ENCODE assay signal across 16 mouse cellular contexts in the genomic region with DNA sequence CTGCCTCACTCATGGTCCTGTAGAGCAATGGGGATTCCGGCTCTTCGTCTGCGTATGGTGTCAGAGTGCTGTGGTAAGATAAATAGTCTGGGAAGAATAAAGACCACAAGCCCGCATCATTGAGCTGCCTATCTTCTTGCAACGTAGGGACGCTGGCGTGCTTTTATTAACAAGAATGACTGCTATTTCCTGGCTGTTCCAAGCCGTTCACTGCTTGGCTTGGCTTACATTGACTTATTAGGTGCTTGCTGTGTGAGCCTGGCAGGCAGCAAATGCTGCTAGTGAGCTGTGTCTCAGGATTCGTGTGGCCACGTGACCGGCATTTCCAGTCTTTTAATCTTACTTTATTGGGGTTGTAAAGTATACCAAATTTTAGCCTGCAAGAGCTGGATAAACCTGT. TPM values are rescaled to one million over a fixed set of nuclear protein-coding genes. Genes with fewer than 3 reads are reported as not detected.
DNase-seq lines count a peak whose midpoint lies in the region; ATAC-seq lines count a peak whose summit lies in the region.
"Had no signal": no experiment of that assay in that cellular context is flagged by ENCODE, and none has a peak within 500 bp of the region (broad histone marks: within the 10 kb centered on the region; RNA-seq: fewer than 3 reads in every experiment).

No protein-coding gene starts in this region.

- H3K4me2 ChIP-seq in embryonic facial prominence, embryonic 14.5 days (ENCODE audit: low read depth, low read length), result no peak overlapping the region
- no peak overlapping the region for H3K4me2 ChIP-seq in liver, embryonic 12.5 days
- no peak overlapping the region for H3K4me2 ChIP-seq in liver, embryonic 11.5 days
- no peak overlapping the region for H3K4me2 ChIP-seq in limb, embryonic 12.5 days
- H3K4me2 ChIP-seq: embryonic facial prominence, embryonic 13.5 days had no signal

- H3K36me3 ChIP-seq in embryonic facial prominence, embryonic 14.5 days (ENCODE audit: control insufficient read depth, insufficient read depth, low read length), result no peaks in the 10 kb centered on the region
- no peaks in the 10 kb centered on the region for H3K36me3 ChIP-seq in embryonic facial prominence, embryonic 10.5 days (replicated peaks)
- H3K36me3 ChIP-seq in liver, embryonic 12.5 days, result no peaks in the 10 kb centered on the region
- H3K36me3 ChIP-seq in liver, embryonic 11.5 days (ENCODE audit: control insufficient read depth, insufficient read depth, low read length), result no peaks in the 10 kb centered on the region
- no peaks in the 10 kb centered on the region for H3K36me3 ChIP-seq in limb, embryonic 12.5 days
- H3K36me3 ChIP-seq: embryonic facial prominence, embryonic 13.5 days; G1E had no signal

- no peak overlapping the region for H3K9ac ChIP-seq in embryonic facial prominence, embryonic 14.5 days (ENCODE audit: low read depth, low read length)
- H3K9ac ChIP-seq in liver, embryonic 12.5 days, result no peak overlapping the region
- H3K9ac ChIP-seq in liver, embryonic 11.5 days (ENCODE audit: low read depth, low read length), result no peak overlapping the region
- no peak overlapping the region for H3K9ac ChIP-seq in limb, embryonic 12.5 days (replicated peaks)
- H3K9ac ChIP-seq: embryonic facial prominence, embryonic 13.5 days had no signal

- no peaks in the 10 kb centered on the region for H3K27me3 ChIP-seq in embryonic facial prominence, embryonic 14.5 days (replicated peaks; ENCODE audit: control insufficient read depth, insufficient read depth, low read length)
- no peaks in the 10 kb centered on the region for H3K27me3 ChIP-seq in embryonic facial prominence, embryonic 10.5 days (replicated peaks; ENCODE audit: low read depth, poor library complexity, severe bottlenecking)
- H3K27me3 ChIP-seq in liver, embryonic 12.5 days (replicated peaks), result no peaks in the 10 kb centered on the region
- H3K27me3 ChIP-seq in liver, embryonic 11.5 days (replicated peaks; ENCODE audit: control insufficient read depth, insufficient read depth, low read length), result no peaks in the 10 kb centered on the region
- no peaks in the 10 kb centered on the region for H3K27me3 ChIP-seq in limb, embryonic 12.5 days
- H3K27me3 ChIP-seq: embryonic facial prominence, embryonic 13.5 days had no signal

- H3K9me3 ChIP-seq in embryonic facial prominence, embryonic 14.5 days (ENCODE audit: control insufficient read depth, low read length), result no peaks in the 10 kb centered on the region
- H3K9me3 ChIP-seq in embryonic facial prominence, embryonic 10.5 days, result no peaks in the 10 kb centered on the region
- no peaks in the 10 kb centered on the region for H3K9me3 ChIP-seq in liver, embryonic 12.5 days (replicated peaks)
- H3K9me3 ChIP-seq in liver, embryonic 11.5 days (ENCODE audit: control insufficient read depth, low read length), result no peaks in the 10 kb centered on the region
- H3K9me3 ChIP-seq in limb, embryonic 12.5 days, result no peaks in the 10 kb centered on the region
- H3K9me3 ChIP-seq: embryonic facial prominence, embryonic 13.5 days; G1E had no signal

- DNase-seq in embryonic facial prominence, embryonic 14.5 days (ENCODE audit: low spot score), result peak; percentile 67
- no peak for DNase-seq in embryonic facial prominence, embryonic 10.5 days (ENCODE audit: low spot score)
- no peak for DNase-seq in liver, embryonic 11.5 days (ENCODE audit: low spot score)
- peak; percentile 21 to 66 for DNase-seq in lung, postnatal 4 days
- no peak for DNase-seq in spleen, adult 12 weeks (ENCODE audit: low spot score)
- no peak for DNase-seq in spleen, postnatal 36 days (ENCODE audit: low spot score in 2 of 2)
- DNase-seq: adrenal gland, adult 2 months; cerebellum, adult 11-12 months; gastrocnemius, adult 2 months; thymus, postnatal 36 days had no signal

- no peak overlapping the region for H3K4me3 ChIP-seq in embryonic facial prominence, embryonic 14.5 days (ENCODE audit: low read depth, low read length)
- no peak overlapping the region for H3K4me3 ChIP-seq in embryonic facial prominence, embryonic 10.5 days
- no peak overlapping the region for H3K4me3 ChIP-seq in liver, embryonic 12.5 days
- no peak overlapping the region for H3K4me3 ChIP-seq in liver, embryonic 11.5 days (ENCODE audit: low read depth, low read length)
- H3K4me3 ChIP-seq in limb, embryonic 12.5 days (replicated peaks), result no peak overlapping the region
- H3K4me3 ChIP-seq: embryonic facial prominence, embryonic 13.5 days; gastrocnemius, adult 2 months had no signal

- ATAC-seq in embryonic facial prominence, embryonic 14.5 days (ENCODE audit: low read depth), result peak; percentile 78
- ATAC-seq in liver, embryonic 12.5 days, result 0 out of 2 replicates have a peak, but pooled peaks have one; percentile 18
- ATAC-seq in liver, embryonic 11.5 days (replicated peaks; ENCODE audit: low FRiP score), result no peak; the same call in 1 of the 2 replicates
- ATAC-seq in limb, embryonic 12.5 days (ENCODE audit: insufficient number of reproducible peaks, insufficient read depth, low FRiP score, low TSS enrichment, low read depth), result peak; percentile 66; the same call in 1 of the 2 replicates

- WGBS in embryonic facial prominence, embryonic 14.5 days, result 45% methylated on average over 11 of the region's 11 CpGs
- WGBS in embryonic facial prominence, embryonic 10.5 days, result 72% methylated on average over 11 of the region's 11 CpGs
- WGBS in liver, embryonic 12.5 days (ENCODE audit: insufficient replicate concordance), result 33% methylated on average over 11 of the region's 11 CpGs
- WGBS in liver, embryonic 11.5 days, result 38% methylated on average over 11 of the region's 11 CpGs
- WGBS in limb, embryonic 12.5 days, result 30% methylated on average over 11 of the region's 11 CpGs

- H3K4me1 ChIP-seq in embryonic facial prominence, embryonic 14.5 days (ENCODE audit: control insufficient read depth, insufficient read depth, low read length), result 0 out of 2 replicates have a peak, but pooled peaks cover 5% of the 10 kb centered on the region
- H3K4me1 ChIP-seq in embryonic facial prominence, embryonic 10.5 days, result no peaks in the 10 kb centered on the region
- H3K4me1 ChIP-seq in liver, embryonic 12.5 days, result no peaks in the 10 kb centered on the region
- H3K4me1 ChIP-seq in liver, embryonic 11.5 days (replicated peaks; ENCODE audit: control insufficient read depth, insufficient read depth, low read length), result no peaks in the 10 kb centered on the region; the same call in 1 of the 2 replicates
- 0 out of 2 replicates have a peak, but pooled peaks cover 3% of the 10 kb centered on the region for H3K4me1 ChIP-seq in limb, embryonic 12.5 days (replicated peaks)

- no peak overlapping the region for H3K27ac ChIP-seq in embryonic facial prominence, embryonic 14.5 days (replicated peaks; ENCODE audit: low read depth, low read length)
- no peak overlapping the region for H3K27ac ChIP-seq in embryonic facial prominence, embryonic 10.5 days (replicated peaks)
- H3K27ac ChIP-seq in liver, embryonic 12.5 days, result no peak overlapping the region
- no peak overlapping the region for H3K27ac ChIP-seq in liver, embryonic 11.5 days (ENCODE audit: low read depth, low read length)
- no peak overlapping the region for H3K27ac ChIP-seq in limb, embryonic 12.5 days
- H3K27ac ChIP-seq: embryonic facial prominence, embryonic 13.5 days; gastrocnemius, adult 2 months; macrophage had no signal

RNA-seq across cellular contexts. Expression of gene Rassf6, which starts 31.6 kb away (rescaled TPM):
- polyA plus RNA-seq in embryonic facial prominence, embryonic 14.5 days (2014; fragmentation: Nextera tagmentation; extraction: Ambion mirVana), result 2.0 and 2.1 TPM in 2 replicates
- 0.30 and 0.40 TPM in 2 replicates for polyA plus RNA-seq in embryonic facial prominence, embryonic 10.5 days (2016; fragmentation: Nextera tagmentation; extraction: Ambion mirVana)
- polyA plus RNA-seq in liver, embryonic 12.5 days (2016; fragmentation: Nextera tagmentation; extraction: Ambion mirVana), result 4.3 and 5.0 TPM in 2 replicates
- 6.2 and 6.3 TPM in 2 replicates for polyA plus RNA-seq in liver, embryonic 11.5 days (2014; fragmentation: Nextera tagmentation; extraction: Ambion mirVana)
- polyA plus RNA-seq in limb, embryonic 12.5 days (2016; fragmentation: Nextera tagmentation; extraction: Ambion mirVana), result 0.69 and 1.1 TPM in 2 replicates
- polyA plus RNA-seq: adrenal gland, adult 2 months; G1E; macrophage had no signal

RNA-seq across cellular contexts. Expression of gene 5830473C10Rik, which starts 48.0 kb away (rescaled TPM):
- 0.10 TPM in 1 of 2 replicates, not detected in the other for polyA plus RNA-seq in embryonic facial prominence, embryonic 14.5 days (2014; fragmentation: Nextera tagmentation; extraction: Ambion mirVana)
- not detected in 2 replicates for polyA plus RNA-seq in embryonic facial prominence, embryonic 10.5 days (2016; fragmentation: Nextera tagmentation; extraction: Ambion mirVana)
- 0.12 and 0.25 TPM in 2 replicates for polyA plus RNA-seq in liver, embryonic 12.5 days (2016; fragmentation: Nextera tagmentation; extraction: Ambion mirVana)
- polyA plus RNA-seq in liver, embryonic 11.5 days (2014; fragmentation: Nextera tagmentation; extraction: Ambion mirVana), result 0.19 and 0.35 TPM in 2 replicates
- polyA plus RNA-seq in limb, embryonic 12.5 days (2016; fragmentation: Nextera tagmentation; extraction: Ambion mirVana), result not detected in 2 replicates
- polyA plus RNA-seq: adrenal gland, adult 2 months; embryonic facial prominence, embryonic 13.5 days; G1E; hindbrain, embryonic 11.5 days; macrophage had no signal

Comparison
In these comparisons a context has a peak if more than half of its experiments do, and no peak if none do; other contexts are left out.
1. DNase-seq: peak in embryonic facial prominence, embryonic 14.5 days (single experiment) and lung, postnatal 4 days (2 of 2); none in embryonic facial prominence, embryonic 10.5 days (single experiment), liver, embryonic 11.5 days (single experiment), spleen, adult 12 weeks (single experiment) and spleen, postnatal 36 days (0 of 2).